In the genomic region with DNA sequence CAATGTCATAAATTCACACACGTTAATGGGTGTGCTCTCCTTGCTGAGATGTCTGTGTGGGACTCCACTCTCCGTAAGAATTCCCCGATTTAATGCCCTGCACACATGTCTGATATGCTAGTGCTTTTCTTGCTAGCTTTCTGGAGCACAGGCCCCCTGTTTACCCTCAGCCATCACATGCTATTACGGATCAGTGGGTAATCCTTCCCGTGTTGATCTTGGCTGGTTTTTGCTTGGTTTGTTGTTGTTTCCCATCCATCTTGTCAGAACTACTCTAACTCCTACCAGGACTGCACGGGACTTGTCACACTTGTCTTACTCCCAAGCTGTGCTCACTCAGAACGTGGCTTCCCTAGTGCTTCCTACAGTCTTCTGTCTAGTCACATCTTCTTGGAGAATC, we compare ENCODE assay signal across 25 mouse cellular contexts.
DNase-seq lines count a peak whose midpoint lies in the region; ATAC-seq lines count a peak whose summit lies in the region.
"Had no signal": no experiment of that assay in that cellular context is flagged by ENCODE, and none has a peak within 500 bp of the region (broad histone marks: within the 10 kb centered on the region; RNA-seq: fewer than 3 reads in every experiment).

No protein-coding gene starts in this region.

- H3K9ac ChIP-seq in kidney, embryonic 15.5 days, result no peak overlapping the region
- H3K9ac ChIP-seq: embryonic facial prominence, embryonic 12.5 days; embryonic facial prominence, embryonic 15.5 days; forebrain, postnatal 0 days; heart, embryonic 12.5 days; heart, embryonic 15.5 days; hindbrain, embryonic 14.5 days had no signal

- peak overlapping the region; percentile 48; the same call in 1 of the 2 replicates for H3K27ac ChIP-seq in kidney, embryonic 15.5 days
- H3K27ac ChIP-seq: embryonic facial prominence, embryonic 12.5 days; embryonic facial prominence, embryonic 15.5 days; gastrocnemius, adult 2 months; heart, embryonic 15.5 days; hindbrain, embryonic 10.5 days; hindbrain, embryonic 14.5 days had no signal

- H3K27me3 ChIP-seq in kidney, embryonic 15.5 days, result no peaks in the 10 kb centered on the region
- H3K27me3 ChIP-seq: embryonic facial prominence, embryonic 12.5 days; embryonic facial prominence, embryonic 15.5 days; heart, embryonic 12.5 days; heart, embryonic 15.5 days had no signal

- H3K9me3 ChIP-seq in kidney, embryonic 15.5 days (replicated peaks), result no peaks in the 10 kb centered on the region
- H3K9me3 ChIP-seq: embryonic facial prominence, embryonic 12.5 days; embryonic facial prominence, embryonic 15.5 days; heart, embryonic 12.5 days; heart, embryonic 15.5 days; hindbrain, embryonic 10.5 days had no signal

- WGBS in kidney, embryonic 15.5 days, result 30% methylated on average over 7 of the region's 7 CpGs

- peak; percentile 79 for ATAC-seq in kidney, embryonic 15.5 days (replicated peaks; ENCODE audit: low FRiP score)
- ATAC-seq: CD4-positive, CD25-positive, alpha-beta regulatory T cell, adult 4 months; forebrain, embryonic 14.5 days; forebrain, postnatal 0 days had no signal

- H3K36me3 ChIP-seq in kidney, embryonic 15.5 days, result peaks cover 5% of the 10 kb centered on the region; the same call in 1 of the 2 replicates

- no peak for DNase-seq in kidney, adult 9 months
- DNase-seq in kidney, postnatal 14 days, result peak; percentile 6
- DNase-seq in kidney, postnatal 25 days, result no peak
- DNase-seq in mesoderm, embryonic 11.5 days (ENCODE audit: low read depth, low spot score), result peak; percentile 5
- DNase-seq in gastrocnemius, adult 8-10 months (ENCODE audit: low spot score in 2 of 2), result no peak
- DNase-seq: adrenal gland, adult 2 months; adrenal gland, postnatal 14 days; cerebellum, adult 11 months; cerebellum, adult 2 months; cerebellum, adult 9-11 months; forebrain, postnatal 0 days; gastrocnemius, adult 2 months; gastrocnemius, postnatal 25 days; heart, adult 18-20 months; heart, postnatal 10 days; heart, postnatal 36 days had no signal

- H3K4me1 ChIP-seq in kidney, embryonic 15.5 days, result peaks cover 8% of the 10 kb centered on the region
- H3K4me1 ChIP-seq: embryonic facial prominence, embryonic 12.5 days; embryonic facial prominence, embryonic 15.5 days; heart, embryonic 12.5 days; heart, embryonic 15.5 days; hindbrain, embryonic 10.5 days had no signal

- no peak overlapping the region for H3K4me3 ChIP-seq in kidney, embryonic 15.5 days (replicated peaks)
- H3K4me3 ChIP-seq: embryonic facial prominence, embryonic 12.5 days; embryonic facial prominence, embryonic 15.5 days; gastrocnemius, adult 2 months; heart, embryonic 12.5 days; heart, embryonic 15.5 days; hindbrain, embryonic 10.5 days had no signal

- H3K4me2 ChIP-seq in kidney, embryonic 15.5 days, result no peak overlapping the region
- H3K4me2 ChIP-seq: embryonic facial prominence, embryonic 12.5 days; embryonic facial prominence, embryonic 15.5 days; heart, embryonic 12.5 days; heart, embryonic 15.5 days; hindbrain, embryonic 14.5 days had no signal

Comparison
In these comparisons a context has a peak if more than half of its experiments do, and no peak if none do; other contexts are left out.
1. DNase-seq: peak in kidney, postnatal 14 days (single experiment) and mesoderm, embryonic 11.5 days (single experiment); none in kidney, adult 9 months (single experiment), kidney, postnatal 25 days (0 of 2) and gastrocnemius, adult 8-10 months (0 of 2).